Mouse (Mus musculus) stomach, postnatal 0 days (tissue): ENCODE results near the gene Cilp. TPM values are rescaled to one million over a fixed set of nuclear protein-coding genes. Genes with fewer than 3 reads are reported as not detected.

ENCODE experiments used
- ATAC-seq: fragments of 200-750 bp; cut with Nextera tagmentation; 2 replicates; pipeline ENCODE4 v1.8.0; 2017; ENCODE audit not compliant: low FRiP score, low TSS enrichment
- DNase-seq: peaks from one replicate; pipeline ENCODE4 v3.0.0-alpha.2; 2016; ENCODE audit warnings: low spot score
- H3K27ac ChIP-seq: fragments of 300-500 bp; sonication (generic); replicated peaks from 2 replicates; pipeline ENCODE4 v1.5.1; 2014; ENCODE audit warnings: mild to moderate bottlenecking, control low read depth
- H3K27me3 ChIP-seq: fragments of 300-500 bp; sonication (generic); 2 replicates; pipeline ENCODE4 v1.6.1; 2014; ENCODE audit warnings: low read length; ENCODE audit not compliant: control insufficient read depth, insufficient read depth
- H3K36me3 ChIP-seq: fragments of 300-500 bp; sonication (generic); 2 replicates; pipeline ENCODE4 v1.6.1; 2014; ENCODE audit warnings: low read length, mixed read lengths; ENCODE audit not compliant: control insufficient read depth, insufficient read depth
- H3K4me1 ChIP-seq: fragments of 300-500 bp; sonication (generic); replicated peaks from 2 replicates; pipeline ENCODE4 v1.6.1; 2014; ENCODE audit warnings: antibody characterized with exemption; ENCODE audit not compliant: control insufficient read depth, insufficient read depth
- H3K4me2 ChIP-seq: fragments of 300-500 bp; sonication (generic); replicated peaks from 2 replicates; pipeline ENCODE4 v1.6.1; 2014; ENCODE audit warnings: low read depth, mild to moderate bottlenecking, control low read depth, moderate library complexity
- H3K4me3 ChIP-seq: fragments of 300-500 bp; sonication (generic); 2 replicates; pipeline ENCODE4 v1.5.1; 2014; ENCODE audit warnings: low read depth, low read length, control low read depth
- H3K9ac ChIP-seq: fragments of 300-500 bp; sonication (generic); 2 replicates; pipeline ENCODE4 v1.6.1; 2014; ENCODE audit warnings: mild to moderate bottlenecking, low read length, control low read depth, mixed read lengths
- H3K9me3 ChIP-seq: fragments of 300-500 bp; sonication (generic); 2 replicates; pipeline ENCODE4 v1.6.1; 2016; ENCODE audit warnings: low read length; ENCODE audit not compliant: control insufficient read depth
- CTCF ChIP-seq: IDR thresholded peaks from 2 replicates; pipeline ENCODE4 v1.5.1; 2016; ENCODE audit warnings: antibody characterized with exemption, low read depth, mild to moderate bottlenecking, moderate library complexity
- EP300 ChIP-seq: optimal IDR thresholded peaks from 2 replicates; pipeline ENCODE3; 2016; ENCODE audit warnings: antibody characterized with exemption
- WGBS: fragments of 180-500 bp; shearing (Covaris S2); extraction: QIAGEN DNeasy Blood & Tissue Kit; methylation state at CpG from one replicate; pipeline ENCODE4 v1.1.7; 2014; 5-methylcytosine and 5-hydroxymethylcytosine counted together
- polyA plus RNA-seq: library from polyadenylated mRNA; unstranded; fragments of >200 nt; fragmentation: Nextera tagmentation; extraction: Ambion mirVana; gene quantifications from 2 replicates; pipeline ENCODE4 v1.2.1, GENCODE M21; 2015

Gene Cilp
- polyA plus RNA-seq, 1 experiment from 2014 or later: 0.61 TPM

DNA sequence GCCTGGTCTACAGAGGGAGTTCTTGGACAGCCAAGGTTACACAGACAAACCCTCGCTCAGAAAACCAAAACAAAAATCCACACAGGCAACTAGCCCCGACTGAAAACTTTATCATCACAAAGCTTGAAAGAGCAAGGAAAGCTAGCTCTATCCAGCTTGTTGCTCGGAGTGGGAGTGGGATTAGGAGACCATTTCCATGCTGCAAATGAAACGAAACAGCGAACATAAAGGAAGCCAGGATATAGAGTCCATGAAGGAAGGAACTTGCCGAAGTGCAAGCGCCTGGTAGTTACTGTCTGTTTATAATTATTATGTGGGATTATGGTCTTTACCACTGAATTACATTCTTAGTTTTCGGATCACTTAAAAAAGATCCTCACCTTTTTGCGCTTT lies 28.6 kb downstream of the Cilp start:
- no peaks in the 10 kb centered on the region for H3K36me3 ChIP-seq
- WGBS: under 1% methylated on average over 9 of the region's 9 CpGs
- peak overlapping the region; percentile 95 for H3K4me3 ChIP-seq
- TF ChIP-seq EP300 (peak; percentile 25), CTCF (peak; percentile 4; the same call in 1 of the 2 replicates)
- H3K9ac ChIP-seq: peak overlapping the region; percentile 73
- H3K27me3 ChIP-seq: no peaks in the 10 kb centered on the region
- H3K27ac ChIP-seq: peak overlapping the region; percentile 94
- no peaks in the 10 kb centered on the region for H3K9me3 ChIP-seq
- DNase-seq (peak; percentile 17), ATAC-seq (no peak; the same call in 1 of the 2 replicates)
- H3K4me2 ChIP-seq: peak overlapping the region; percentile 68
- H3K4me1 ChIP-seq: no peaks in the 10 kb centered on the region

DNA sequence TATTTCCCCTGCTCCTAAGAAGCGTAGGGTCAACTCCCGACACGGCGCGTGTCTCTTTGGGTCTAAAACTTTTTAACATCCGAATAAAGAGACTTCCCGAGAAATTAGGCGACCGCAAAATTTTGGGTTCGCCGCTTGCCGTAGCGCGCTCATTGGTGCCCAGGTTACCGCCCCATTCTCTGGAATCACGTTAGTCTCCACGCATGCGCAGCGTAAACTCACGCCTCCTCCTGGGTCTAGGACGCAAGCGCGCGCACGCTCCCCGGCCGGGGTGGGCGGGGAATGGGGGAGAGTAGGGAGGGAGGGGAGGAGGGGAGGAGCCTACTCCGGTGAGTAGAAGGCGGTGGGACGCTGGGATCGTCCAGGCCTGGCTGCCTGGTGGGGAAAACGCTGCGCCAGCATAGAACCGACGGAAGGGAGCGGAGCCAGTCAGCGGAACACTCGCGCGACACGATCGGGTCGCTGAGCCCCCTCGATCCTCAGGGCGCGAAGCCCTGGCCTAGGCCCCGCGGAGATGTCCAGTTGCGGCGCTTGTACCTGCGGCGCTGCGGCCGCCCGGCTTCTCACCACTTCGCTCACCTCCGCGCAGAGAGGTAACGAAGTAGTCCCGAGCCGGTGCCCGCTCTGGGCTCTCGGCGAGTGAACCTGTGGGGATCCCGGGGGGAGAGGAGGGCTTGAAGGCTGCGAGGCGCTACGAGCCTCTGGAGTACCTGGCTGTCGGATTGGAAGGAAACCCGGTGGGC lies 29.2 kb downstream of the Cilp start, which contains the start of gene Clpx:
Clpx (plus strand) TSS at position 288 of the 743 bp plus-strand sequence.
- no peaks in the 10 kb centered on the region for H3K27me3 ChIP-seq
- H3K27ac ChIP-seq: peak within 1 kb of the TSS; percentile 96
- H3K4me1 ChIP-seq: no peaks in the 10 kb centered on the region
- H3K4me3 ChIP-seq: peak within 1 kb of the TSS; percentile 95
- H3K9me3 ChIP-seq: no peaks in the 10 kb centered on the region
- ATAC-seq: peak; percentile 94
- H3K36me3 ChIP-seq: no peaks in the 10 kb centered on the region
- H3K9ac ChIP-seq: peak within 1 kb of the TSS; percentile 95
- peak; percentile 99 for DNase-seq
- TF ChIP-seq EP300 (no peak), CTCF (peak; percentile 21; the same call in 1 of the 2 replicates)
- WGBS: 1% methylated on average over 71 of the region's 71 CpGs
- peak within 1 kb of the TSS; percentile 87 for H3K4me2 ChIP-seq

DNA sequence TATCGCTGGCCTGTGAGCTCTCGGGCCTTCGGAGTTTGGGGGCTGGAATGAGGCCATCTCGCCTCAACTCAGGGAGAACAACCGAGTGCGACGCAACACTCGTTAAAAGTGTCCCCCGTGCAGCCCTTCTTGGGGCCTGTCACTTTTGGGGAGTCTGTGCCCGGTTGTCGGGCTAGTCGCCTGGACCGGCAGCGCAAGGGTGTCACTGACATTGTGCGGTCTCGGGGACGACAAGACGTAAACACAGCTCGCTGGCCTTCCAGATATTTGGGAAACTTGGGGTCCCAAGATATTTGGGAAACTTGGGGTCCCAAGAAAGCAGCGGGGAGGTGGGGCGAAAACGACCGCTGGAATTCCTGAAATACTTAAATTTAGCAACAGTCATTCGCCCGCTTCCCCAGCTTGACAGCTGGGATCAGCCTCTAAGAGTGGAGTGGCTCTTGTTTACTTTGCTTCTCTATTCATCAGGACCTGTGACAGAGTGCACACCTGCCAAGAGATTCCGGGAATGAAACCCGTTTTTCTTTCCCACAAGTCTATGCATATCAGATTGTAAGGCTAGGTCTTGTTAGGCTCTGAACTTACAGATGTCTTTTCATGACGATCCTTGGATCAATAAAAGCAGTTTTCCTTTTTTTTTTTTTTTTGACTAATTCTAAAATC lies 29.9 kb downstream of the Cilp start:
- WGBS: under 1% methylated on average over 28 of the region's 28 CpGs
- Histone ChIP-seq H3K4me2 (peak overlapping the region; percentile 87), H3K4me3 (peak overlapping the region; percentile 95), H3K9me3 (no peaks in the 10 kb centered on the region), H3K36me3 (no peaks in the 10 kb centered on the region), H3K27ac (peak overlapping the region; percentile 96), H3K9ac (peak overlapping the region; percentile 95), H3K4me1 (no peaks in the 10 kb centered on the region), H3K27me3 (no peaks in the 10 kb centered on the region)
- ATAC-seq: peak; percentile 60
- TF ChIP-seq EP300 (no peak), CTCF (no peak)
- DNase-seq: peak; percentile 48

- Histone ChIP-seq H3K9ac (no peak overlapping the region), H3K4me3 (no peak overlapping the region), H3K9me3 (no peaks in the 10 kb centered on the region), H3K4me2 (no peak overlapping the region), H3K27ac (no peak overlapping the region), H3K36me3 (0 out of 2 replicates have a peak, but pooled peaks cover 4% of the 10 kb centered on the region), H3K27me3 (no peaks in the 10 kb centered on the region), H3K4me1 (no peaks in the 10 kb centered on the region)
- ATAC-seq (no peak), DNase-seq (no peak)
- TF ChIP-seq EP300 (no peak), CTCF (no peak)
- 85% methylated on average over 2 of the region's 2 CpGs for WGBS
Observed at GRCm38 (mm10) chr9:65297056-65297455, 32.1 kb downstream of the Cilp start.

DNA sequence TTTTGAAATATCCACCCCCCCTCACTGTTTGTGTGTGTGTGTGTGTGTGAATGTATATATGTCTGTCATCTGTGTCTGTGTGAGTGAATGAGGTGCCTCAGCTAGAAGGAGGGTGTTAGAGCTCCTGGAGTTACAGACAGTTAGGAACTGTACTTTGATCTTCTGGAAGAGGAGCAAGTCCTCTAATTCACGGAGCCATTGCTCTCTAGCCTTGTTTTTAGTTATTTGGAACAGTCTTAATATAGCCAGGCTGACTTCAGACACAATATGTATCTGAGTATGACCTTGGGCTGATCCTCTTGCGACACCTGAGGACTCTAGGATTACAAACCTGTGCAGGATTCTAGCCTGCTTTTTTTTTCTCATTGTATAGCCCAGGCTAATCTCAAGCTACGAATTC lies 33.8 kb downstream of the Cilp start:
- no peak for TF ChIP-seq CTCF
- TF ChIP-seq EP300: no peak
- no peak for DNase-seq
- Histone ChIP-seq H3K36me3 (peaks cover 8% of the 10 kb centered on the region; the same call in 1 of the 2 replicates), H3K9me3 (no peaks in the 10 kb centered on the region), H3K9ac (no peak overlapping the region), H3K27ac (no peak overlapping the region), H3K27me3 (no peaks in the 10 kb centered on the region), H3K4me3 (no peak overlapping the region), H3K4me1 (no peaks in the 10 kb centered on the region), H3K4me2 (no peak overlapping the region)
- no peak for ATAC-seq
- WGBS: 82% methylated on average over 3 of the region's 3 CpGs

GRCm38 (mm10) chr9:65299650-65300049 lies 34.7 kb downstream of the Cilp start:
- DNase-seq (no peak), ATAC-seq (no peak)
- TF ChIP-seq EP300 (no peak), CTCF (no peak)
- peaks cover 8% of the 10 kb centered on the region; the same call in 1 of the 2 replicates for H3K36me3 ChIP-seq
- H3K4me2 ChIP-seq: no peak overlapping the region
- H3K27me3 ChIP-seq: no peaks in the 10 kb centered on the region
- H3K9me3 ChIP-seq: no peaks in the 10 kb centered on the region
- no peaks in the 10 kb centered on the region for H3K4me1 ChIP-seq
- 98% methylated on average over 7 of the region's 7 CpGs for WGBS
- H3K27ac ChIP-seq: no peak overlapping the region
- H3K9ac ChIP-seq: no peak overlapping the region
- H3K4me3 ChIP-seq: no peak overlapping the region
